Mouse (Mus musculus) lung, postnatal 0 days (tissue): ENCODE measurements around the gene Ltb4r1. TPM values are rescaled to one million over a fixed set of nuclear protein-coding genes. Genes with fewer than 3 reads are reported as not detected.
A peak's percentile ranks its signal among the peaks of the same experiment; 100 is the strongest.

Experiments used
- ATAC-seq: fragments of 200-750 bp; cut with Nextera tagmentation; 2 replicates; pipeline ENCODE4 v1.8.0; 2017; ENCODE audit warnings: moderate library complexity
- DNase-seq: peaks from one replicate; pipeline ENCODE4 v3.0.0-alpha.2; 2016; ENCODE audit warnings: low spot score
- H3K27ac ChIP-seq: fragments of 300-500 bp; sonication (generic); 2 replicates; pipeline ENCODE4 v1.5.1; 2014; ENCODE audit warnings: antibody characterized with exemption, mild to moderate bottlenecking, low read length, mixed read lengths
- H3K27me3 ChIP-seq: fragments of 300-500 bp; sonication (generic); replicated peaks from 2 replicates; pipeline ENCODE4 v1.6.1; 2014; ENCODE audit warnings: low read length, mixed read lengths; ENCODE audit not compliant: insufficient read depth
- H3K36me3 ChIP-seq: fragments of 300-500 bp; sonication (generic); 2 replicates; pipeline ENCODE4 v1.6.1; 2014; ENCODE audit warnings: low read length, mixed read lengths; ENCODE audit not compliant: insufficient read depth
- H3K4me1 ChIP-seq: fragments of 300-500 bp; sonication (generic); 2 replicates; pipeline ENCODE4 v1.6.1; 2014; ENCODE audit warnings: antibody characterized with exemption, low read depth, low read length, mixed read lengths; ENCODE audit not compliant: insufficient read depth
- H3K4me2 ChIP-seq: fragments of 300-500 bp; sonication (generic); replicated peaks from 2 replicates; pipeline ENCODE4 v1.6.1; 2014; ENCODE audit warnings: low read depth, mild to moderate bottlenecking, low read length, moderate library complexity, mixed read lengths
- H3K4me3 ChIP-seq: fragments of 300-500 bp; sonication (generic); 2 replicates; pipeline ENCODE4 v1.5.1; 2014; ENCODE audit warnings: low read depth, low read length
- H3K9ac ChIP-seq: fragments of 300-500 bp; sonication (generic); replicated peaks from 2 replicates; pipeline ENCODE4 v1.6.1; 2014; ENCODE audit warnings: low read depth, mild to moderate bottlenecking
- H3K9me3 ChIP-seq: fragments of 300-500 bp; sonication (generic); 2 replicates; pipeline ENCODE4 v1.6.1; 2016; ENCODE audit warnings: low read length, mixed read lengths
- CTCF ChIP-seq: IDR thresholded peaks from 2 replicates; pipeline ENCODE4 v1.5.1; 2016; ENCODE audit warnings: antibody characterized with exemption, mild to moderate bottlenecking
- EP300 ChIP-seq: IDR thresholded peaks from 2 replicates; pipeline ENCODE4 v1.6.1; 2016; ENCODE audit warnings: antibody characterized with exemption, mild to moderate bottlenecking, control low read depth
- WGBS: fragments of 180-500 bp; shearing (Covaris S2); extraction: QIAGEN DNeasy Blood & Tissue Kit; methylation state at CpG from one replicate; pipeline ENCODE4 v1.1.7; 2014; 5-methylcytosine and 5-hydroxymethylcytosine counted together
- polyA plus RNA-seq: library from polyadenylated mRNA; unstranded; fragments of >200 nt; fragmentation: Nextera tagmentation; extraction: Ambion mirVana; gene quantifications from 2 replicates; pipeline ENCODE4 v1.2.1, GENCODE M21; 2015

Gene Ltb4r1
- 4.1 and 4.6 TPM in 2 replicates for polyA plus RNA-seq

- Histone ChIP-seq H3K27me3 (0 out of 2 replicates have a peak, but pooled peaks cover 3% of the 10 kb centered on the region), H3K9ac (no peak within 1 kb of the TSS), H3K4me1 (peaks cover 9% of the 10 kb centered on the region; the same call in 1 of the 2 replicates), H3K4me3 (no peak within 1 kb of the TSS), H3K9me3 (no peaks in the 10 kb centered on the region), H3K36me3 (no peaks in the 10 kb centered on the region), H3K27ac (no peak within 1 kb of the TSS), H3K4me2 (no peak within 1 kb of the TSS)
- no peak for ATAC-seq
- TF ChIP-seq EP300 = no peak
- no peak for TF ChIP-seq CTCF
- DNase-seq = no peak
- WGBS = 51% methylated on average over 4 of the region's 4 CpGs
Measured at GRCm38 (mm10) chr14:55765696-55766095, at the start of gene Ltb4r1. Gene Ltb4r1, plus strand, starts transcription at chr14:55765962.

GRCm38 (mm10) chr14:55716271-55716670 is 49.5 kb upstream of the Ltb4r1 start:
- no peak overlapping the region for H3K4me2 ChIP-seq
- DNase-seq = no peak
- H3K36me3 ChIP-seq = 0 out of 2 replicates have a peak, but pooled peaks cover 18% of the 10 kb centered on the region
- TF ChIP-seq EP300 (no peak), CTCF (no peak)
- peaks cover 16% of the 10 kb centered on the region; the same call in 1 of the 2 replicates for H3K4me1 ChIP-seq
- H3K4me3 ChIP-seq = no peak overlapping the region
- ATAC-seq = no peak
- H3K27ac ChIP-seq = no peak overlapping the region
- H3K9ac ChIP-seq = no peak overlapping the region
- WGBS = 88% methylated on average over 6 of the region's 6 CpGs
- no peaks in the 10 kb centered on the region for H3K9me3 ChIP-seq
- no peaks in the 10 kb centered on the region for H3K27me3 ChIP-seq

- Histone ChIP-seq H3K27ac (0 out of 2 replicates have a peak overlapping the region, but pooled peaks have one; percentile 5), H3K36me3 (0 out of 2 replicates have a peak, but pooled peaks cover 18% of the 10 kb centered on the region), H3K9ac (no peak overlapping the region), H3K4me3 (no peak overlapping the region), H3K4me1 (peaks cover 16% of the 10 kb centered on the region; the same call in 1 of the 2 replicates), H3K9me3 (no peaks in the 10 kb centered on the region), H3K27me3 (no peaks in the 10 kb centered on the region), H3K4me2 (no peak overlapping the region)
- ATAC-seq (no peak), DNase-seq (no peak)
- WGBS = 77% methylated on average over 8 of the region's 8 CpGs
- TF ChIP-seq EP300 = no peak
- TF ChIP-seq CTCF = no peak
Measured at GRCm38 (mm10) chr14:55716884-55717283, 48.9 kb upstream of the Ltb4r1 start.

- H3K4me3 ChIP-seq = no peak overlapping the region
- ATAC-seq = no peak
- 82% methylated on average over 6 of the region's 6 CpGs for WGBS
Measured at GRCm38 (mm10) chr14:55719737-55720136, 46.0 kb upstream of the Ltb4r1 start.

GRCm38 (mm10) chr14:55720666-55721065 is 45.1 kb upstream of the Ltb4r1 start:
- H3K36me3 ChIP-seq = 0 out of 2 replicates have a peak, but pooled peaks cover 18% of the 10 kb centered on the region
- H3K4me3 ChIP-seq = no peak overlapping the region
- no peaks in the 10 kb centered on the region for H3K9me3 ChIP-seq
- H3K27ac ChIP-seq = no peak overlapping the region
- H3K4me1 ChIP-seq = peaks cover 6% of the 10 kb centered on the region
- DNase-seq = no peak
- no peaks in the 10 kb centered on the region for H3K27me3 ChIP-seq
- 90% methylated on average over 12 of the region's 12 CpGs for WGBS
- no peak for ATAC-seq
- TF ChIP-seq CTCF (no peak), EP300 (no peak)
- no peak overlapping the region for H3K4me2 ChIP-seq
- H3K9ac ChIP-seq = no peak overlapping the region

More at GRCm38 (mm10) chr14:55719737-55720136, 46.0 kb upstream of the Ltb4r1 start:
- no peak for TF ChIP-seq EP300
- Histone ChIP-seq H3K27me3 (no peaks in the 10 kb centered on the region), H3K36me3 (0 out of 2 replicates have a peak, but pooled peaks cover 18% of the 10 kb centered on the region), H3K9ac (no peak overlapping the region), H3K4me1 (peaks cover 10% of the 10 kb centered on the region), H3K4me2 (no peak overlapping the region), H3K27ac (no peak overlapping the region), H3K9me3 (no peaks in the 10 kb centered on the region)
- no peak for DNase-seq

- Histone ChIP-seq H3K4me1 (peaks cover 6% of the 10 kb centered on the region), H3K9me3 (no peaks in the 10 kb centered on the region), H3K4me2 (peak overlapping the region; percentile 70), H3K4me3 (no peak overlapping the region), H3K27ac (no peak overlapping the region), H3K27me3 (no peaks in the 10 kb centered on the region), H3K36me3 (0 out of 2 replicates have a peak, but pooled peaks cover 18% of the 10 kb centered on the region), H3K9ac (no peak overlapping the region)
- no peak for TF ChIP-seq CTCF
- TF ChIP-seq EP300 = no peak
- 73% methylated on average over 6 of the region's 6 CpGs for WGBS
- ATAC-seq (no peak), DNase-seq (no peak)
Measured at GRCm38 (mm10) chr14:55721076-55721475, 44.7 kb upstream of the Ltb4r1 start.
